Mouse (Mus musculus): ENCODE measurements around the gene Tmprss6. TPM values are rescaled to one million over a fixed set of nuclear protein-coding genes. Genes with fewer than 3 reads are reported as not detected.

Gene Tmprss6
- polyA plus RNA-seq, 1 experiment from 2014 or later, result 1.8 TPM

DNA sequence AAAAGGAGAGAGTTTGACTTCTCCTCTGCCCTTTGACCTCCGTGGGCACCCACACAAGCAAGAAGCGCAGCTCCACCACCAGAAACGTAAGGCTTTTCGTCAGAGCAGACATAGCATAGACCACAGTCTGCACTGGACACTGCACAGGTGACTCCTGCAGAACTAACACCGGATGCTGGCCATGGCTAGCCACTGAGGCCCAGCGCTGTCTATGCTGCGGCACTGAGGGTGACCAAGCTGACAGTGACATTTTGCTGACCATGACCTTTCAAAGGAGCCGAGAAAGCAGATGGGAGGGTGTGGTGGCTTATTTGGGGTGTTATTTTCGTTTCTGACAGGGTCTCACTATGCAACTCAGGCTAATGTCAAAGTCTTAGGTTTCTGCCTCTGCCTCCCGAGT, 11.2 kb downstream of the Tmprss6 start:
- Histone ChIP-seq H3K9ac (ENCODE audit: low read length) (no peak overlapping the region), H3K4me3 (replicated peaks; ENCODE audit: low read length) (no peak overlapping the region), H3K27ac (ENCODE audit: low read length) (no peak overlapping the region), H3K36me3 (ENCODE audit: control insufficient read depth, insufficient read depth, low read length) (no peaks in the 10 kb centered on the region), H3K4me1 (ENCODE audit: control insufficient read depth, insufficient read depth, low read length) (no peaks in the 10 kb centered on the region), H3K27me3 (ENCODE audit: control insufficient read depth, insufficient read depth, low read length) (no peaks in the 10 kb centered on the region), H3K4me2 (ENCODE audit: low read depth, low read length) (no peak overlapping the region), H3K9me3 (replicated peaks; ENCODE audit: control insufficient read depth, low read length) (no peaks in the 10 kb centered on the region)
- no peak for ATAC-seq (ENCODE audit: insufficient read depth, low FRiP score)
- 73% methylated on average over 10 of the region's 10 CpGs for WGBS

DNA sequence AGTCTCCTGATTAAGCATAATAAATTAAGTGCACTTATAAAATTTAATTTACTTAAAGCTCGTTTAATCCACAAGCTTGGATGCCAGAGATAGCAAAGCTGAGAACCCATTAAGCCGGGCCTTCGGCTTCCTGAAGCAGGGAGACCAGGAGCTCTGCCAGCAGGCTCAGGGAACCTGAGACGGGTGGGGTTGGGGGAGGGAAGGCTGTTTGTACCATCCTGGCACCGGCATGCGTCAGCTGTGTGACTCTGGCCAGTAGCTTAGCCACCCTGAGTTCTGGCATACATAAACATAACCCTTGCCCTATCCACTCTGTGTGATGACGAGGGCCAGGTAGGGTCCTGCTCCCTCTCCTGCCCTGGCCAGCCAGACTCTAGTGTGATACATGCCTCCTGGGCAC, 12.4 kb downstream of the Tmprss6 start:
- WGBS, result 43% methylated on average over 7 of the region's 7 CpGs
- H3K4me1 ChIP-seq (ENCODE audit: control insufficient read depth, insufficient read depth, low read length), result no peaks in the 10 kb centered on the region
- H3K27me3 ChIP-seq (ENCODE audit: control insufficient read depth, insufficient read depth, low read length), result no peaks in the 10 kb centered on the region
- no peak overlapping the region for H3K9ac ChIP-seq (ENCODE audit: low read length)
- no peak overlapping the region for H3K4me3 ChIP-seq (replicated peaks; ENCODE audit: low read length)
- no peaks in the 10 kb centered on the region for H3K9me3 ChIP-seq (replicated peaks; ENCODE audit: control insufficient read depth, low read length)
- no peaks in the 10 kb centered on the region for H3K36me3 ChIP-seq (ENCODE audit: control insufficient read depth, insufficient read depth, low read length)
- H3K4me2 ChIP-seq (ENCODE audit: low read depth, low read length), result no peak overlapping the region
- no peak for ATAC-seq (ENCODE audit: insufficient read depth, low FRiP score)
- no peak overlapping the region for H3K27ac ChIP-seq (ENCODE audit: low read length)

DNA sequence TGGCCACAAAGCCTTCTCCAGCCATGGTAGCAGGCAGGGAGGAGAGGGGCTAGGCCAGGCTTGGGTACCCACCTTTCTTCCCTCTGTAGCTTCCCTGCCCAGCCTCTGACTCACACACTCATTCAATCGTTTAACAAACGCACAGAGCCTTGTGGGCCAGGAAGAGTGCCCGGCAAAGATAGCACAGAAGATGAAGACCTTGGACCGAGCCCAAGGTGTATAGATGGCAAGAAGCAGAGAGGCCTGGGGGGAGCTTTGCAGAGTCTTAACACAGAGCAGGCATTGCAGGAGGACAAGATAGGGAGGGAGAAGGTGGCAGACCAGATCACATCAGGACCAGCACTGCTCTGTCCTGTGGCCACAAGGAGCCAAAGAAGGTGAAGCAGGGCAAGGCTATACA, 13.3 kb downstream of the Tmprss6 start:
- H3K27ac ChIP-seq (ENCODE audit: low read length), result no peak overlapping the region
- H3K4me2 ChIP-seq (ENCODE audit: low read depth, low read length), result no peak overlapping the region
- H3K27me3 ChIP-seq (ENCODE audit: control insufficient read depth, insufficient read depth, low read length), result no peaks in the 10 kb centered on the region
- H3K9me3 ChIP-seq (replicated peaks; ENCODE audit: control insufficient read depth, low read length), result no peaks in the 10 kb centered on the region
- WGBS, result 59% methylated on average over 4 of the region's 4 CpGs
- no peak overlapping the region for H3K4me3 ChIP-seq (replicated peaks; ENCODE audit: low read length)
- no peak for ATAC-seq (ENCODE audit: insufficient read depth, low FRiP score)
- H3K9ac ChIP-seq (ENCODE audit: low read length), result no peak overlapping the region
- no peaks in the 10 kb centered on the region for H3K4me1 ChIP-seq (ENCODE audit: control insufficient read depth, insufficient read depth, low read length)
- no peaks in the 10 kb centered on the region for H3K36me3 ChIP-seq (ENCODE audit: control insufficient read depth, insufficient read depth, low read length)

DNA sequence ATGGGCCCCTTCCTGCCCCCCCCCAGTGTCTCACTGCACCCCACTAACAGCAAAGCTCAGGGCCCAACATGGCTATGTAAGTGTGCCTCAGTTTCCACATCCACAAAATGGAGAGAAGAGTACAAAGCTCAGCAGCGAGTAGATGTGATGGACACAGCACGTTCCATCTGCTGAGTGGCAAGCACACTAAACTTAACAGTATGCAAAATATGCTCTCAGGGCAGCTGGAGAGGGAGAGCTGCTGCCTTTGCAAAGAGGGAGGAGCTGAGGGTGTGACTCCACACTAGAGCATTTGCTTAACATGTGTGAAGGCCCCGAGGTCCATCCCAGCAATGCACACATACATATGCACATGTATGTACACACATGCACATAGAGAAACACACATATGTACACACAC, 15.5 kb downstream of the Tmprss6 start:
- Histone ChIP-seq H3K4me3 (replicated peaks; ENCODE audit: low read length) (no peak overlapping the region), H3K9ac (ENCODE audit: low read length) (no peak overlapping the region), H3K27ac (ENCODE audit: low read length) (no peak overlapping the region), H3K4me1 (ENCODE audit: control insufficient read depth, insufficient read depth, low read length) (peaks cover 8% of the 10 kb centered on the region; the same call in 1 of the 2 replicates), H3K36me3 (ENCODE audit: control insufficient read depth, insufficient read depth, low read length) (no peaks in the 10 kb centered on the region), H3K27me3 (ENCODE audit: control insufficient read depth, insufficient read depth, low read length) (no peaks in the 10 kb centered on the region), H3K4me2 (ENCODE audit: low read depth, low read length) (no peak overlapping the region), H3K9me3 (replicated peaks; ENCODE audit: control insufficient read depth, low read length) (no peaks in the 10 kb centered on the region)
- ATAC-seq (ENCODE audit: insufficient read depth, low FRiP score), result no peak
- 70% methylated on average over 3 of the region's 3 CpGs for WGBS

DNA sequence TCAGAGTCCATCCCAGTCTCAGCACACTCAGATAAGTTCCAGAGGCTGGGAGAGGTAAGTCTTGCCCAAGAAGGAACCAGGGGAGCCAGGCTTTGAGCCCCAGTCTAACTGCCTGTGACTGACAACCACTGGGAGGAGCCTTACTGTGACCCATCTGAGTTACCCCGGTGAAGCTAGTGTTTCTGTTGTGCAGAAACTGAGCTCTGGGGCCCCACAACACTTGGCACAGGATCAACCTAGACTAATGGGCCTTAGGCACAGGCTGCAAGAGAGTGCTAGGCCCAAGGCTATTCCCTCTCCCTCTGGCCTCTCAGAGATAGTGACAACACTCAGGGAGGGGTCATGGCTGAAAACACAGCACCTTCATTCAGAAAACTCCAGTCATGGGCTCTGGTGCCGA, 17.2 kb downstream of the Tmprss6 start:
- no peak overlapping the region for H3K4me3 ChIP-seq (replicated peaks; ENCODE audit: low read length)
- 59% methylated on average over 2 of the region's 2 CpGs for WGBS
- H3K36me3 ChIP-seq (ENCODE audit: control insufficient read depth, insufficient read depth, low read length), result no peaks in the 10 kb centered on the region
- no peaks in the 10 kb centered on the region for H3K9me3 ChIP-seq (replicated peaks; ENCODE audit: control insufficient read depth, low read length)
- no peak overlapping the region for H3K9ac ChIP-seq (ENCODE audit: low read length)
- no peaks in the 10 kb centered on the region for H3K27me3 ChIP-seq (ENCODE audit: control insufficient read depth, insufficient read depth, low read length)
- H3K27ac ChIP-seq (ENCODE audit: low read length), result no peak overlapping the region
- peaks cover 10% of the 10 kb centered on the region; the same call in 1 of the 2 replicates for H3K4me1 ChIP-seq (ENCODE audit: control insufficient read depth, insufficient read depth, low read length)
- no peak overlapping the region for H3K4me2 ChIP-seq (ENCODE audit: low read depth, low read length)
- no peak for ATAC-seq (ENCODE audit: insufficient read depth, low FRiP score)

DNA sequence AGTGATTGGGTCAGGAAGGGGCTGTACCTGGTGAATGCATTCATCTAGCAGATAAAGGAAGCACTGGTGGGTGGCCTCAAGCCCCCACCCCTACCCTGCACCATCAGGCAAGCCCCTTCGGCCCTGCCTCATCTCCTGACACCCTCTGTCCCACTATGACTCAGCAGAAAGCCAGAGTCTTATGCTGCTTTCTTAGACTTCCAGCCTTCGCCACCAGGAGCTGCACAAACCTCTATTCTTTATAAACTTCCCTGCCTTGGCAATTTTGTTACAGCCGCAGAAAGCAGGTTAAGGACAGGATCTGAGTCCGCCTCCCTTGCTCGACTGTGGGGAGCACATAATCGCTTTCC, 18.0 kb downstream of the Tmprss6 start:
- Histone ChIP-seq H3K4me2 (ENCODE audit: low read depth, low read length) (no peak overlapping the region), H3K9ac (ENCODE audit: low read length) (no peak overlapping the region), H3K4me3 (replicated peaks; ENCODE audit: low read length) (no peak overlapping the region), H3K27ac (ENCODE audit: low read length) (no peak overlapping the region), H3K36me3 (ENCODE audit: control insufficient read depth, insufficient read depth, low read length) (no peaks in the 10 kb centered on the region), H3K27me3 (ENCODE audit: control insufficient read depth, insufficient read depth, low read length) (no peaks in the 10 kb centered on the region), H3K9me3 (replicated peaks; ENCODE audit: control insufficient read depth, low read length) (no peaks in the 10 kb centered on the region), H3K4me1 (ENCODE audit: control insufficient read depth, insufficient read depth, low read length) (peaks cover 10% of the 10 kb centered on the region; the same call in 1 of the 2 replicates)
- WGBS, result 90% methylated on average over 6 of the region's 6 CpGs
- no peak for ATAC-seq (ENCODE audit: insufficient read depth, low FRiP score)

DNA sequence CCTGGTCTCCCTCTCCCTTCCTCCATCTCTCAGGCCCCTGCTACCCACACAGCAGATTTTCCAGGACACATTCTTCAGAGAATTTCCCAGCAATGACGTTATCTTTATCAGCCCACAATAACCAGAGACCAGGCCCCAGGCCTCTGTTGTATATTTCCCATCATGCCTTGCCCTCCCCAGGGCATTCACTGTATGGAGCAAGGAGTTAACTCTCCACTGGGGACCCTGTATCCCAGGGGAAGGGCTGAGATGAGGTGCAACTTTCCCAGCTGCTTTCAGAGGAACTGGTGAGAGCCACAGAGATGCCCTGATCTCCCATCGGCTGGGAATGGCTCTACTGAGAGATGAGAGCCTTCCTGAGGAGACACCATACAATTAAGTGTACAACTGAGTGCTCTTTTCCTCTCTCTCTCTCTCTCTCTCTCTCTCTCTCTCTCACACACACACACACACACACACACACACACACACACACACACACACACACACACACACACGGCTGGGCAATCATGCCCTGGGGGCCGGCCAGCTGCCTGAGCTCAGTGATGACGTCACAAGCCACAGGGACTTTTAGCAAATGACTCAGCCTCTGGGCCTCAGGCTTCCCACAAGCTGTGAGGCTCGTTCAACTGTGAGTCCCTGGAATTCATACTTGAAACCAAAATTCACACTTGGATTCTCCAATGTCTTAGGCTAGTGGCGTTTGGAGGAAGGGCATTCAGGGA, 18.6 kb downstream of the Tmprss6 start:
- WGBS, result 32% methylated on average over 7 of the region's 7 CpGs
- Histone ChIP-seq H3K4me2 (ENCODE audit: low read depth, low read length) (no peak overlapping the region), H3K4me3 (replicated peaks; ENCODE audit: low read length) (no peak overlapping the region), H3K4me1 (ENCODE audit: control insufficient read depth, insufficient read depth, low read length) (peaks cover 10% of the 10 kb centered on the region; the same call in 1 of the 2 replicates), H3K27me3 (ENCODE audit: control insufficient read depth, insufficient read depth, low read length) (no peaks in the 10 kb centered on the region), H3K36me3 (ENCODE audit: control insufficient read depth, insufficient read depth, low read length) (no peaks in the 10 kb centered on the region), H3K27ac (ENCODE audit: low read length) (no peak overlapping the region), H3K9me3 (replicated peaks; ENCODE audit: control insufficient read depth, low read length) (no peaks in the 10 kb centered on the region), H3K9ac (ENCODE audit: low read length) (no peak overlapping the region)
- no peak for ATAC-seq (ENCODE audit: insufficient read depth, low FRiP score)

DNA sequence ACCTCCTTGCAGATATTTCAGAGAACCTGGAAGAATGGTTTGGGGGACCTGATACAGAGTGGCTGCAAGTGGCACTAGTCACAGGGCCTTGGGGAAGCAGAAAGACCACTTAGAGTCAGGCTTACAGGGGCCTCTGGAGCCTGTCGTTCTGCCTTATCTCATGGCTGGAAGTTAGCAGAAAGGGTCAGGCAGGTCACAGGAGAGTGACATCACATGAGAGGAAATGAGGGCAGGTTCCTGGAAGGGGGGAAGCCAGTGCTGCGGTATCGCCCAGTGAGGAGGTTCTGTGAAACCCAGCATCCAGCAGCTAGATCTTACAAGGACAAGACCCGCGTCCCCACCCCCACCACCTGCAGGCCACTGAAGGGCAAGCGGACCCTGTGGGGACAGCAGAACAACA, 19.3 kb downstream of the Tmprss6 start:
- Histone ChIP-seq H3K36me3 (ENCODE audit: control insufficient read depth, insufficient read depth, low read length) (no peaks in the 10 kb centered on the region), H3K27me3 (ENCODE audit: control insufficient read depth, insufficient read depth, low read length) (no peaks in the 10 kb centered on the region), H3K4me3 (replicated peaks; ENCODE audit: low read length) (no peak overlapping the region), H3K4me1 (ENCODE audit: control insufficient read depth, insufficient read depth, low read length) (peaks cover 10% of the 10 kb centered on the region; the same call in 1 of the 2 replicates), H3K4me2 (ENCODE audit: low read depth, low read length) (no peak overlapping the region), H3K9me3 (replicated peaks; ENCODE audit: control insufficient read depth, low read length) (no peaks in the 10 kb centered on the region), H3K27ac (ENCODE audit: low read length) (no peak overlapping the region), H3K9ac (ENCODE audit: low read length) (peak overlapping the region; percentile 63; the same call in 1 of the 2 replicates)
- no peak for ATAC-seq (ENCODE audit: insufficient read depth, low FRiP score)
- 61% methylated on average over 6 of the region's 6 CpGs for WGBS

DNA sequence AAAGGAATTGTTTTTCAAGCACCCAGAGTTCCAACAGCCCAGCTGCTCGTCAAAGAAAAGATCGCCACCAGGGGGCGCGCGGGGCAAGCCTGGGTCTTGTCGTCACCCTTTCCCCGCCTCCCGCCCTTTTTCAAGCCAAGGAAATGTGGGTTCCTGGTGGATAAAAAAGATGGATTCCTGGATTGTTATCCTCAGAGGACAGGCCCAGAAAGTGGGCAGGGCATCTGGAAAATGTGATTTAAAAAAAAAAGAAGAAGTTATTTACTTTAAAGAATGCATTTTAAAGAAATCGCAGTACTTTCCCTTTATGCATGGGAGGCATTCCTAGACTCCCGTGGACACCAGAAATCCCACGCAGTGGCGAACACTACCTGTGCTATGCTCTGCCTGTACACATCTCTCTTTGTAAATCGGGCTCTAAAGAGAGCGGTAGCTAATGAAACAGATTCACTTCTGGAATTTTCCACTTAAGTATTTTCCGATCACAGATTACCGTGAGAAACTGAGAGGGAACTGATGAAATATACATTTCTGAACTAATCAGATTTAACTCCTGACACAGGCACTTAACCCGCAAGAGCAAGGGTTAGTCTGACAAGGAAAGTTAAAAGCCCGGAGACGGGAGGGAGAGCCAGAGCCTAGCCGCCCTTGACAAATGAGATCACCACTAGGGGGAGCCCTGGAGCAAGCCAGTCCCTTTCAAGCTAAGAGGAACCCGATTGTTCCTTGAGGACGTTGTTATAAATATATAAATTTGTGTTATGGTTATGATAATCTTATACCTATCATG, 20.5 kb downstream of the Tmprss6 start:
- no peaks in the 10 kb centered on the region for H3K27me3 ChIP-seq (ENCODE audit: control insufficient read depth, insufficient read depth, low read length)
- H3K9me3 ChIP-seq (replicated peaks; ENCODE audit: control insufficient read depth, low read length), result no peaks in the 10 kb centered on the region
- peak; percentile 68; the same call in 1 of the 2 replicates for ATAC-seq (ENCODE audit: insufficient read depth, low FRiP score)
- H3K4me1 ChIP-seq (ENCODE audit: control insufficient read depth, insufficient read depth, low read length), result peaks cover 10% of the 10 kb centered on the region; the same call in 1 of the 2 replicates
- H3K9ac ChIP-seq (ENCODE audit: low read length), result peak overlapping the region; percentile 63
- H3K4me2 ChIP-seq (ENCODE audit: low read depth, low read length), result peak overlapping the region; percentile 70
- H3K36me3 ChIP-seq (ENCODE audit: control insufficient read depth, insufficient read depth, low read length), result no peaks in the 10 kb centered on the region
- H3K27ac ChIP-seq (ENCODE audit: low read length), result peak overlapping the region; percentile 82
- peak overlapping the region; percentile 41 for H3K4me3 ChIP-seq (replicated peaks; ENCODE audit: low read length)
- under 1% methylated on average over 22 of the region's 22 CpGs for WGBS
